Mouse (Mus musculus) cerebellum, adult 11-12 months (tissue): ENCODE measurements around the gene Palld.

Source experiments
- DNase-seq: peaks from one replicate; pipeline ENCODE4 v3.0.0; 2022

Gene Palld

DNA sequence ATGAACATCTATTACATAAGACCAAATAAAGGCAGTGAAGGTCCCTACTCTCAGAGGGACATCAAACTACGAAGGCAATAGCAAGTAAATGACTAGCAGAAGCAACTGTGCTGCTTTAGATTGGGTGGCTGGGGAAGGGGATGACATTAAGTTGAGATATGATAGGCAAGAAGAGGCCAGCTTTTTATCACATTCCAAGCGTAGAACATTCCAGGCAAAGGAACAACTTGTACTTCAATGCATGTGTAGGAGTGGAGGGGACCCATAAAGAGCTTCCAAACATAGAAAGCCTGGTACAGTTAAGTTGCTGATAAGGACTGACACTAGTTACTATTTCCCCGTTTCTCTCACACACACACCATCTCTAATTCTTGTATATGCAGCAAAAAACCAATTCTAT, 221.3 kb downstream of the Palld start:
- DNase-seq = no peak

DNA sequence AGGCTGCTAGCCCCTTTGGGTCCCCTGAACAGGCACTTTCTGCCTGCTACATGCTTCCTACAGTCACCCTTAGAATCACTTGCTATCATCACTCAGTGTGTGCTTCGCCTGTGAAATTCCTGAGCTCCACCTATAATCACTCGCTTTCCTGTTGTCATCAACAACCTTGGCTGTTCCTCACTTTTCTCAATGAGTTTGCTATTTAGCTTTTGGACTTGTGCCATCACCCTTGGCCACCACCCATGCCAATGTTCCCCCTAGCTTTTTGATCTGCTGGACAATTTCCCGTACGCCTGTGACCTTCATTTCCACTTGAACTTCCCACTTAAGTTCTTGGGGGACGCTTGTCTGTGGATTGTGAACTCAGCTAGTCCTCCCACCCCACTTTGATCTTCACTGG, 225.3 kb downstream of the Palld start:
- DNase-seq = no peak

GRCm38 (mm10) chr8:61671151-61671550, 231.3 kb downstream of the Palld start:
- no peak for DNase-seq

- no peak for DNase-seq
Observed at GRCm38 (mm10) chr8:61670376-61670775, 232.1 kb downstream of the Palld start.

- DNase-seq = no peak
Observed at GRCm38 (mm10) chr8:61666919-61667318, 235.6 kb downstream of the Palld start.

DNA sequence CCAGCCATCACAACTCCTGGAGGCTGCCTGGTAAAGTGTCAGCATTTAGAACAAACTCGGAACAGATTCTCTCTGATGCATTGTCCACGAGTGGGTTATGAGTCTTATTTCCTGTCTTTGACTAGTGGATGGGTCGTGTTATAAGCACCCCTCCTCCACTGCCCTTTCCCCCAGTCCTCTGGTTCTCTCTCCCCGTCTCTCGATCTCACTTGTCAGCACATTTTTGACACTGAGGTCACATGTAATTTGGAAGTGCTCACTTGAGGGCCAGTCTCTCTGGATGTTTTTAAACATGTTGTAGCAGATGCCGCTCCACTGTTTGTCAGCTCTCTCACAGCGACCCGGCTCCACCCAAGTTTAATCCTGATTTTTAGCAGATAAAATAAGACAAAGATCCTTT, 237.5 kb downstream of the Palld start:
- DNase-seq = no peak

DNA sequence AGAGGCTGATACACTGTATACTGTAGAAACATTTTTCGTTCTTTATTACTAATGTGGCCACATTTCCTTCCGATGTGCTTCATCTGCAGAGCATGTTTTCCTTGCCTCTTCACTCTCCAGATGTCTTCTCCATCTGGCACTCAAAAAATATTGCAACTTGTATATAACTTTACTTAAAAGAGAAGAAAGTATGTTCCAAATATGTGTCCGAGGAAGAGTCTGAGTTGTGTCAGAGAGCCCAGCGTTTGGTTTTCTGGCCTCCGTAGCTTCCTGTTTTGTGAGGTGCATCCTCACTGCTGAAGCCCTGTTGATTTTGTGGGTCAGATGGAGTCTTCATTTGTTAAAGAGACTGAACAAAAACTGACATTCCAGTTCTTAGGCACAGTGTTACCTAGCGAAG, 238.3 kb downstream of the Palld start:
- DNase-seq = no peak

DNA sequence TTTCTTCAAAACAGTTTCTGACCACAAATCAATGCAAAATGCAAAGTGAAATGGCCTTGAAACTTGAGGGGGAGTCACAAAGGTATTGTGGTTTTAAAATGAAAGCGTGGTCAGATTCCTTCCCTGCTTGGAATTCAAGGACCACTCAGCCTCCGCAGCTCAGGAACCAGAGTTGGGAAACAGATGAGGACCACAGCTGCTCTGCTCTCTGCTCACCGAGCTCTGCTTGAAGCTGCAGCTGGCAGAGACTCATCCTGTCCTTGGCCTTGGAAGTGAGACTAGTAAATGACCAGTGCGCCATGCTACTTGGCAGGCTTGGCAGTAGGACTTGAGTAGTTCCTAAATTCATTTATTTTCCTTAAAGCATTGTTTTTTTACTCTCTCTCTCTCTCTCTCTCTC, 239.7 kb downstream of the Palld start:
- no peak for DNase-seq

DNA sequence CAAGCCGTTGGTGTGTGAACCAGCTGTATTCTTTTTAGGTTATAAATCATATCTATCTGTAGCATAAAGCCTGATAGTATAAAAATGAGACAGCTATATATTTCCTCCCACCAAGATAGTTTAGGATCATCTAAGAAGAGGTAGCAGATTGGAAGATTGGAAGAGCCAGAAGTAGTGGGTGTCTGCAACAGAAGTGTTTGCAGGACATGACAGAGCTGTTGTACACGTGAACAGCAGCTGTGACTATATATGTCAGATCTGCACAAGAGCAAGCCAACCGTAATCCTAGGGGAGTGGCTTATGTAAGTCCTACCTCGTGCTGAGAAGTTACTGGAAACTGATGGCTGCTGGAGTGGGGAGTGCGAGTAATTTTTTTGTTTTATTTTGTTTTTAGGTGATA, 240.9 kb downstream of the Palld start:
- DNase-seq = no peak

- no peak for DNase-seq
Observed at GRCm38 (mm10) chr8:61660961-61661360, 241.5 kb downstream of the Palld start.

- DNase-seq = no peak
Observed at GRCm38 (mm10) chr8:61651955-61652354, 250.5 kb downstream of the Palld start.

- no peak for DNase-seq
Observed at GRCm38 (mm10) chr8:61646195-61646835, 256.2 kb downstream of the Palld start.

- DNase-seq = no peak
Observed at GRCm38 (mm10) chr8:61645642-61646041, 256.8 kb downstream of the Palld start.

DNA sequence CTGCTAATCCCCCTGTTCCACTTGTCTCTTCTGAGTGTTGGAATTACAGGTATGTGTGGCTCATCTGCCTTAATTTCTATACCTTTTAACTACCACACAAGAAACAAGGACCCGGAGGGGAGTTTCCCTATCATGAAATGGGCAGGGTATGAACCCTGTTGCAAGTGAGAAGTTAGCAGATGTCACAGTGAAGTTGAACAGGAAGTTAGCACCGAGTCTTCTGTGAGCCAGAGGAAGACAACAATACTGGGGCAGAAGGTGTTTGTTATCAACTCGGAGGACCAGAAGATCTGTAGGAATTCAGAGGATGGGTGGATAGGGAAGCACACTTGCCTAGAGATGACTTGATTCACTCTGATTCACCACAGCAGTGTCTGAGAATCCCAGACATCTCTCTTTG, 259.3 kb downstream of the Palld start:
- no peak for DNase-seq

DNA sequence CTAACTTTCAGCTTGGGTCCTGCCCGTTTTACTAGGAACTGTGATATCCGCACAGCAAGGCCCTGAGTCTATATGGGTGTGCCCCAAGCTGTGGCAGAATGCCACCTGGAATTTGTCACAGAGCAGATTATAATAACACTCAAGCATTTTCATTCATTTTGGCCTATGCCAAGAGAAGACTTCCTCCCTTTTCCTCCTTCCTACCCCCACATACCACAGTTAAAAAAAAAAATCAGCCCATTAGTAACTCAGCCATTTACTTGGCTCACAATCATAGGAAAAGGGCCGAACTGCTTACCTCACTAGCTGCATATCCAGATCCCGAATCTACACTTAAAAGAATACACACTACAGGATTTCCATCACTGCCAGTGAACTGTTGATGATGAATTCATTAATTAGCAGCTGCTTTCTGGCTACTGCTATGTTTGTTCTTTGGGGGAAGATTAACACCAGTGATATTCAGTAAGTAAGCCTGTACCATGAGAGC, 260.1 kb downstream of the Palld start:
- DNase-seq = no peak

DNA sequence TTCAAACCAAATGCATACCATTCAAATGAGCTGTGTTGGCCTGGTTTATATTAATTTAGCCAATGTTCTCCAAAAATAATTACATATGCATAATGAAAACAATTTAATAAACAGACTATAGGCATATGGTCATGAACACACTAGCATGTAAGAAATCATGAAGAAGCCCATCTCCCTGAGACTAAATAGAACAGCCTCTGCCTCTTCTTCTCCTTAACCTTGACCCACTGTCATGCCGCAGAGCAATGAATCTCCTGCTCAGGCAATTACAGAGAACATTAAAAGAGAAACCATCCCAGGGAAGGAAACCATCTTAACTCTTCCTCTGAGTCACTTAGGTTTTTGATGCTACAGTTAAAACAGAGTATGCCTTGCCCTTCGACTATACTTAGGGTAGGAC, 262.9 kb downstream of the Palld start:
- no peak for DNase-seq

DNA sequence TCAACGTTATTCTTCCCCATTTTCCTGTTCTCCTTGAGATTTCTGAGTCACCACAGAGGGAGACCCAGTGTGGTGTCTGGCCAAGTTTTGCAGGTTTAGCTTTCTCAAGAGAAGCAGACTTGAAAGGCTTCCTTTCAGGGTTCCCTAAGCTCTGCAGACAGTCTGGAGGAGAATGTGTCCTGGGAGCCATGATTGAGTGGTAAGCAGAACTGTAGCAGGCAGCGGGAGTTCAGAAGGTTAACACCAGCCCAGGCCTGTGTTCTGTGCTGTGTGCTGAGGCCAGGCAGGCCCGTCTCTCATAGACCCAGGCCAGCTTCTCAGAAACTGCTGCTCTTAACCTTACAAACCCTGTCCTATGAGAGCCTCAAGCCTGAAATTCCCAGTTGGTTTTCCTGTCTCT, 263.5 kb downstream of the Palld start:
- no peak for DNase-seq

DNA sequence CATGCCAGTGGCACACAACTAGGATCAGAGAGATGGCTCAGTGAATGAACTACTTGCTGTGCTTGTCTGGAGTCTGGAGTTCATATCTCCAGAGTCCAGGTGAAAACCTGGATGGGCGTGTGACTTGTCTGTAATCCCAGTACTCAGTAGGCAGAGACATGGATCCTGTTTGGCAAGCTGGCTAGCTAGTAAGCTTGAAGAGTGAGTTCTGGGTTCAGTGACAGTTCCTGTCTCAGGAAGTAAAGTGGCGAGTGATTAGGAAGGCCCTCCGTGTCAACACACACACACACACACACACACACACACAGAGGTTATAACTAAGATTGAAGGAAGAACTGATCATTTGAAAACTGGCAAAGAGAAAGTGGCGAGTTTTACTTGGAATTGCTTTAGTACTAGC, 264.8 kb downstream of the Palld start:
- DNase-seq = no peak

- DNase-seq = no peak
Observed at GRCm38 (mm10) chr8:61634811-61635210, 267.7 kb downstream of the Palld start.

DNA sequence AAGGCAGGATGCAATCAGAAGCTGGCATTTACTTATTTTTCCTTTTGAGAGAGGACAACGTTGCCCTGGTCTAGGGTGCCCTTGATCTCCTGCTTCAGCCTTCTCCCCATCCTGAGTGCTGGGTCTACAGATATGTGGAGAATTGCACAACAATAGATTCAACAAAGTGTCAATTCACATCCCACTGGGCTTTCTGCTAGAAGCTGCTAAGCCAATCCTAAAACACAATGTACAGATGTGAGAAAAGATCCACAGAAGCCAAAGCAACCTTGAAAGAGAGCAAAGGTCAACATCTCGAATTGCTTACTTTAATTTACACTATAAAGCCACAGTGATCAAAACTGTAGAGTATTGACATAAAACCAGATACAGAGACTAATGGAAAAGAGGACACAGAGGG, 270.2 kb downstream of the Palld start:
- no peak for DNase-seq

DNA sequence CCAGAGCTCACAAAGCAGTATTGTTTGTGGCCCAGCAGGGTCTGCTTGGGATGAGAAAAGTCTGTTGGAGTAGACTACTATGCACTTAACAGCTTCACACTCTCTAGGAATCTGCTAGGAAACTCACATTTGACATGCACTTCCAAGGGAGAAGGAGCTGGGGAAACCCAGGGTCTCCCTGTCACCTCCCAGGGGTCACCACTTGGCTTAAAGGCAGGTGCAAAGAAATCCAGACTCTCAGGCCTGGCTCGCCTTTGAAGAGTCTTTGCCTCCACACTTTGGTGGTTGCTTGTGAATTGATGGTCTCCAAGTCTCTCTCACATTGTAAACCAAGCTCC, 272.9 kb downstream of the Palld start:
- DNase-seq = no peak

DNA sequence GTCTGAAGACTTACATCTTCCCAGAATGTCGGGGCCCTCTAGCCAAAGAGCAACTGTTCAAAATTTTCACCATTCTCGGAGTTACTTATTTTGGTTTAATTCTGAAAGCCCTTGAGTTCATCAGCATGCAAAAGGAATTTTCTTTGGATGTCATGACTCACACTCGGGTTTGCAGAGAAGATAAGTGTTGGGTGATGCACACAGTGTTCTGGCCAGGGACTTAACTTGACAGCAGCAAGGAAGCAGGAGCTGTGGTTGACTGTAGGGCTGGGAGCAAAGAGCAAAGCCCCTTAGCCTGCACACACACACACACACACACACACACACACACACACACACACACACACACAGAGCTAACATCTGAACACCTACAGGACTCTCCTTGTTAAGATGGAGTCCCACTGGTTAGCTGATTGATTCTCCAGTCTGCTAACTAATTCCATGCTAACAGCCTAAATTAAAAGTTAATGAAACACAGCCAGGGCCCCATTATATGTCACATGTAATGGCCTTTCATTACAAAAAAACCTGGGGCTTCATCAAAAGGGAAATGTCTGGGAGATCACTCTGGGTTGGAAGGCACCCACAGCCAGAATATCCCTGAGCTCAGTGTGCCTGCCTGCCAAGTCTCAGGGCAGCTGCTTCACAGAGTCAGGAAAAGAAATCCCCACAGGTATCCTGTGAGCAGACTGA, 273.4 kb downstream of the Palld start:
- DNase-seq = no peak

GRCm38 (mm10) chr8:61626246-61626952, 276.1 kb downstream of the Palld start:
- DNase-seq = no peak

DNA sequence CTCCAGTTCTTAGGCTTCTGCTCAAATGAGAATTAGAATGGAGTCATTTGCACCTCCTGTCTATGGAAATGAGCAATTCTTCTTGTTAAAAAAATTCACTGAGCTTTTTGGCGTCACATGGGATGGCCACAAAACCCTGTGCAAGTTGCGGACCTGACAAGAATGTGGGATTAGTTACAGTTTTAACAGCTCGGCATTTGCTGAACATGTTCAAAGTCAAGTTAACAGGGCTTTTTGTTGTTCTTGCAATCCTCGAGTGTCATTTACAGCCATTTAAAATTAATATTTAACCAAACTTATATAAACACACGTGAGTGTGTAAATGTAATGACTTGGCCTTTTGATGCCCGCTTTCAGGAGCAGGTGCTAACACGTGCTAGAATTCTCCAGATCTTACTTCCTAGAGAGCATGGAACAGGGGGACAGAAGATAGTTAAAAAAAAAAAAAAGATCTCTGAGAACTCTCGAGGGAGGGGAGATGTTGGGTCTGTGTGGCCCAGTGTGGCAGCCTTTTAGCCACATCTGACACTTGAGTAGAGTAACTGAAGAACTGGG, 276.8 kb downstream of the Palld start:
- DNase-seq = no peak
